Mouse (Mus musculus) brain, embryonic 14.5 days (tissue): ENCODE results near the gene Clcf1. TPM values are rescaled to one million over a fixed set of nuclear protein-coding genes. Genes with fewer than 3 reads are reported as not detected.

Experiments
- DNase-seq: peaks from one replicate; pipeline ENCODE4 v3.0.0-alpha.2; 2011; ENCODE audit warnings: low read depth
- CTCF ChIP-seq: fragments of 200-500 bp; IDR thresholded peaks from 2 replicates; pipeline ENCODE4 v1.5.1; 2012; ENCODE audit warnings: inconsistent platforms, mild to moderate bottlenecking, moderate library complexity, borderline replicate concordance; ENCODE audit not compliant: insufficient read depth, insufficient read length; ENCODE audit errors: extremely low read depth
- POLR2A ChIP-seq: fragments of 200-500 bp; IDR thresholded peaks from 2 replicates; pipeline ENCODE4 v1.6.1; 2012; ENCODE audit warnings: mild to moderate bottlenecking, inconsistent platforms, borderline replicate concordance; ENCODE audit not compliant: poor library complexity, insufficient read depth, insufficient read length, severe bottlenecking; ENCODE audit errors: extremely low read depth
- polyA plus RNA-seq: library from polyadenylated mRNA; depleted of rRNA; stranded (reverse); fragments of >200 nt; gene quantifications from 2 replicates; pipeline ENCODE4 v1.2.3, GENCODE M21; 2012

Clcf1 gene
- polyA plus RNA-seq, 1 experiment: 2.3 TPM

DNA sequence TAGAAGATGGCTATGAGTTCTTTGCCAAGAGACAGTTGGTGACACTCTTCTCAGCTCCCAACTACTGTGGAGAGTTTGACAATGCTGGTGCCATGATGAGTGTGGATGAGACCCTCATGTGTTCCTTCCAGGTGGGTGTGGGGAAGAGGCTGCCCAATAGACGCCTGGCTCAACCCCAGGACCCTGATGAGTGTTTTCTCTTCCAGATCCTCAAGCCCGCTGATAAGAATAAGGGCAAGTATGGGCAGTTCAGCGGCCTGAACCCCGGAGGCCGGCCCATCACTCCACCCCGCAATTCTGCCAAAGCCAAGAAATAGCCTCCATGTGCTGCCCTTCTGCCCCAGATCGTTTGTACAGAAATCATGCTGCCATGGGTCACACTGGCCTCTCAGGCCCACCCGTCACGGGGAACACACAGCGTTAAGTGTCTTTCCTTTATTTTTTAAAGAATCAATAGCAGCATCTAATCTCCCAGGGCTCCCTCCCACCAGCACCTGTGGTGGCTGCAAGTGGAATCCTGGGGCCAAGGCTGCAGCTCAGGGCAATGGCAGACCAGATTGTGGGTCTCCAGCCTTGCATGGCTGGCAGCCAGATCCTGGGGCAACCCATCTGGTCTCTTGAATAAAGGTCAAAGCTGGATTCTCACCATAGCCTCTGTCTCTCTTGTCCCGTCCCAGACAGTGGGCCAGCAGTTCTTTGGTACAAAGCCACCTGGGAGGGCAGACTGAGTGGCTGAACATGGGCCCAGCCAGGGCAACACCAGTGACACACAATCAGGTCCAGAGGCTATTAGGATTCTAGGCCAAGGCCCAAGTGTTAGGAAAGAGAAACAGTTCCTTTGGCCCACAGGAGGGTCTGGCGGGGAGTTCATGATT lies 19.0 kb upstream of the Clcf1 start:
- DNase-seq: peak; percentile 51

DNA sequence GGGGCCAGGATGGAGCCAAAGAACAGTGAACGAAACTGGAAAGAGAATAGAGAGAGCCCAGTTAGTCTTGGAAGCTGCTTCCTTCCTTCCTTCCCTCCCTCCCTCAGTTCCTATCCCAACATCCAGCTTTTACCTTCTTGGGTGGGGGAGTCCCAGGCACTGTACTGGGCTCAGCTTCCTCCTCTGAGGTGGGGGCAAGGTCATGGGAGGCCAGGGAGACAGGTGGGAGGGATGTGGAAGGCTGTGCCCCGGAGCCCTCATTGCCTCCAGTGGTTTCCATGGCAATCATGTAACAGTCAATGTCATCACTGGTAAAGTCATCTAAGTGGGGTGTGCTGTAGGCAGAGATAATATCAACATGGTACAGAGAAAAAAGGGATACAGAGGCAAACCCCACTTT lies 18.0 kb upstream of the Clcf1 start:
- TF ChIP-seq CTCF (no peak), POLR2A (no peak)
- DNase-seq: no peak

More for the DNA sequence above, 19.0 kb upstream of the Clcf1 start:
- TF ChIP-seq CTCF: no peak
- no peak for TF ChIP-seq POLR2A

DNA sequence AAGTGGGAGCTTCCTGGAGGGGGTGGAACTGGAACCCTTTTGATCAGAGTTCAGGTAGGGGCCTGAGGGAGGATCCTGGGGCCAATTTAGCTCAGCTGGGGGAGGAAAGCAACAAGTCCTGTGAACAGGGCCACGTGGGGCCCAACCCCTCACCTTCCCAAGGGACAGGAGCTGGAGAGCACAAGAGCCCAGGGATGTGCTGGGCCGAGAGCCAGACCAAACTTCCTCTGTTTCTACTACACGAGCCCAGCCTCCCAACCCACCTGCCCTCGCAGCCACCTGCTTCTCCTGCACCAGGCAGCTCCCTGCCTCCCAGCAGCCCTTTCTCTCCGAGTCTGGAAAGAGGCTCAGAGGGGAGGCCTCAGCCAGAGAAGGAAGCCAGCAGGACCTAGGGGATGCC lies 17.5 kb upstream of the Clcf1 start:
- DNase-seq: no peak

DNA sequence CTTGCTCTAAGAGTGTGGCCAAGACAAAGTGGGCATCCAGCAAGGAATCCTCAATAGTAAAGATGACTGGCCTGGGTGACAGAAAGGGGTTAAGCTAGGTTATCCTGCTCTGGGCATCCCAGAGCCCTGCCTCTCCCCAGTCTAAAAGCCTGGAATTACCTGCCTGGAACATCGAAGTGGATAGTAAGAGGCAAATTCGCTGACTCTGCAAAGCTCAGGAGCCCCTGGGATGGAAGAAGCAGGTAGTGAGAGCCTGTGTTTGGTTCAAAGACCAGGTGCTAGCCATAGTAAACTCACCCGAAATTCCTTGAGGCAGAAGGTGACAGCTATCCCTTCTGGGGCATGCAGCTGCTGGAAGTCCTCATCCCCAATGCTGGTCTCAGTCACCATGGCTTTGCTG lies 16.9 kb upstream of the Clcf1 start:
- no peak for TF ChIP-seq CTCF
- no peak for TF ChIP-seq POLR2A
- DNase-seq: no peak

More for the DNA sequence above, 17.5 kb upstream of the Clcf1 start:
- no peak for TF ChIP-seq CTCF
- TF ChIP-seq POLR2A: no peak

DNA sequence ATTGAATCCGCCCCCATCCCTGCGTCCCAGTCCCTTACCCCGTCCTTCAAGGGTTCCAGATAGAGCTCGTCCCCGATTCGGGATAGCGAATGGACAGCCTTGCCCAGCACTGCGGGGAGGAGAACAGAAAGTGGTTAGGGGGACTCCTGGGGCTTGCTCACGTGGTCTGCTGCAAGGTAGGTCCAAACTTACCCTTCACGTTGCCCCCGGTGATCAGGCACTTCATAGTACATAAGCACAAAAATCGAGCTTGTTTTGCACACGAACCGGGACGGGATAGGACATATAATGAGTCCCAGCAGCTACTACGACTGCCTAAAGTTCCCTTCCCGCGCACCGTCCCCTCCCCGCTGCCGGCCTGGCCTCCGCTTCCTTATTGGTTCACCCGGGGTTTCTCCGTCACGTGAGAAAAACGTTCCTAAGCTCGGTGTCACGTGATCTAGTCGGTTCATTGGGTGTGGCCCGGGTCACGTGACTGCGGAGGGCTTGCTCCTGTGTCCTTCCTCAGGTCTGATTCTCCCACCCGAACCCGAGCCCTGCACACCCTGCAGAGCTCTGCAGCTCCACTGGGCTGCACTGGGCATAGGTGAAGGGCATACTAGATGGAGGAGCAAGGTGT lies 12.6 kb upstream of the Clcf1 start, which contains the start of gene Rad9a:
Gene Rad9a (minus strand): TSS at position 372 of the 619 bp plus-strand sequence.
- TF ChIP-seq CTCF: no peak
- peak; percentile 30; the same call in 1 of the 2 replicates for TF ChIP-seq POLR2A
- DNase-seq: peak; percentile 98

DNA sequence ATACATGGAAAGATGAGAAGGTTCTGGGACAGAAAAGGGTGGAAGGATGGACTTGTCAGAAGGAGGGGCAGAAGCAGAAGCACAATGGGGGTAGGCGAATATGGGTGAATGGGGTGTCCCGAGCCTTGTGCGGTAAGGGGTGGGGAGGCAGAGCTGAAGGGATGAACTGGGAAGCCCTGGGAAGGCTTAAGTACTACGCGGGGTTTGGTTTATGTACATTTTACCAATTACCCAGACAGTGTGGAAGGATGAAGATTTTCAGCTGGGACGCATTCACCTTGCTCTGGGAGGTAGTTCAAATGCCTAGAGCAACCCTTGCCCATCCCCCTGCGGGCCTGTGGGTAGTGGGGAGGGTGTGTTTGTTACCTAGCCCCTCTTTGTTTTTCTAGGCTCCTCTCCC lies 11.9 kb upstream of the Clcf1 start:
- no peak for DNase-seq
- TF ChIP-seq CTCF: no peak
- no peak for TF ChIP-seq POLR2A

DNA sequence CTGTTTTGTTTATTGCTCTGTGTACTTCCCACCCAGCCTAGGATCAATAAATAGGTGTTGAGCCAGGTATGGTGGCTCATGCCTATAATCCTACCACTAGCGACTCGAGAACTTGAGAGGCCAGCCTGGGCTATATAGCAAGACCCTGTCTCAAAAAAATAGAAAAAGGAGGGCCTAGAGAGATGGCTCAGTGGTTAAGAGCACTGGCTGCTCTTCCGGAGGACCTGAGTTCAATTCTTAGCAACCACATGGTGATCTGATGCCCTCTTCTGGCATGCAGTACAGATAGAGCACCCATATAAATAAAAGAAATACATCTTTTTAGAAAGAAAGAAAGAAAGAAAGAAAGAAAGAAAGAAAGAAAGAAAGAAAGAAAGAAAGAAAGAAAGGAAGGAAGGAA lies 10.9 kb upstream of the Clcf1 start:
- no peak for TF ChIP-seq POLR2A
- no peak for DNase-seq

DNA sequence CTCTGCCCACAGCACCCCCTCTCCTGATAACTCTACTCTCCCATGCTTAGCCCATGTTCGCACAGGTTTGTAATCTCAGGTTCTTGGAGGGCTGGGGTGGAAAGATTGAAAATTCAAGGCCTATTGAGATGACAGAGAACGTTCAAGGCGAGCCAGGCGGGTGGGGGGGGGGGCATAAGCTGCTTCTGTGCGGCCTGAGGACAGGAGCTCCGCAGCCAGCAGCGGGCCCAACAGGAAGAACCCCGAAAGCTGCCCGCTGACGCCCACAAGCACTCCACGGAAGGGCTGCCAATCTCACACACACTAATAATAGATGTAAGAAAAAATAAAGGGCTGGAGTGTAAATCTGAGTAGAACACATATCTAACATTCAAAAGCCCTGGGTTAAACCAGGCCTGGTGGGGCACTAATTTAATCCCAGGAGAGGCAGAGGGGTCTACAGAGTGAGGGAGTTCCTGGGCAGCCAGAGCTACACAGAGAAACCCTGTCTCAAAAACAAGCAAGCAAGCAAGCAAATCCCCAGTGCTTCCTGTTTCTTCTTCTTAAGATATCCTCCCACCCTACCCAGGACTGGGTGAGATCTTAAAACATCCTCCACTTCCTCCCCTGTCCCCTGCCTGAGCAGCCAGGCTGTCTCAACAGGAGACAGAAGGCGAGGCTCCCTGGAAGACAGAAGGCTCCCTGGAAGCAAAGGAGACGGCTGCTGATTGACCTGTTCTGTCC lies 10.3 kb upstream of the Clcf1 start:
- no peak for TF ChIP-seq POLR2A
- TF ChIP-seq CTCF: no peak
- DNase-seq: no peak

DNA sequence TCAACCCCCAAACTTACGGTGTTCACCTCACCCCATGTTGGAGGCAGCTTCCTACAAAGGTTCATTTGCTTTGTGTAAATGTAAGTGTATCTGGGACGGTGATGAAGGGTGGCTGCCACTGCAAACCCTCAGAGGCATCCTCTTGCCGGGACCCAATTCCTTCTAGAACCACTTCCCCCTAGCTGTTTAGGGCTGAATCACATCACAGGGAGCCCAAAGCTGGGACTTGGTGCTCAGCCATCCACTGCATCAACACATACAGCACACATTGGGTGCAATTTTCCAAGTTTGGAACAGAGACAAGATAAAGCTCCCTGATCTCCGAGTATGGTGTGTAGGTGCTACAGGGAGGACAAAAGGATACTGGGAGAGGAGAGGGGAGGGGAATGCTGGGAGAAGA lies 9.1 kb upstream of the Clcf1 start:
- TF ChIP-seq CTCF: no peak
- no peak for TF ChIP-seq POLR2A
- DNase-seq: no peak

DNA sequence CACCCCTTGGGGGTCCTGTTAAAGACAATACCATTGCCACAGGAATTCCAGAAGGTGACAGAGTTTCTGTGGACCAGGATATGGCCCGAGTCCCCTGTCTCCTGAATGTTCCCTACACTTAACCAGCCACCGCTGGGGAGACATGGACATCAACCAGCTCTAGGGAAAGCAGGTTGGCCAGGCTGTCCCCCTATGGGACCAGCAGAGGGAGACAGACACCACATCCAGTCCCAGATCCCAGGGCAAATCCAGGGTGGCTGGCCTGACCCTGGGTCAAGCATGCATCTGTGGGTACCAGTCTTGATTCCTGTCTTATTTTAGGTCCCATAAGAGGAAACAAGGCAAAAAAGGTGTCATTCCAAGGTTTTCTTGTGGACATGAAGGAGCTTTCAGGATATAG lies 7.1 kb upstream of the Clcf1 start:
- TF ChIP-seq POLR2A (no peak), CTCF (peak; percentile 95)
- peak; percentile 70 for DNase-seq

DNA sequence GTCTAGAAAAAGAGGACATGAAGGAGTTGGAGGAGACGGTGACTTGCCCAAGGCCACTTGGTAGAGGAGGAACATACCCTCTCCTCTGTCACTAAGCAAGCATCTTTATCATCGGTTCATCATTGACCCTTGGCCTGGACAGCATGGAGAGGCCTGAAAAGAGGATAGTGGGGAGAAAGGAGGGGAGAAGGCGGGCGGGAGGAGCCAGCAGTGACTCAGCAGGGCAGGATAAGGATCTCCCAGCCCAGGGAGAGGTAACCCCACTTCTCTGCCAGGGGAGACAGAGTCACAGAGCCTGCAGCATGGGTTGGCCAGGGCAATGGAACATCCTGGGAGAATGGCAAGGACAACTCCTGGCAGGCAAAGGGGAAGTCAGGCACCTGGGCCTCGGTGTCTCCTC lies 5.5 kb upstream of the Clcf1 start:
- no peak for DNase-seq
- TF ChIP-seq CTCF: no peak
- no peak for TF ChIP-seq POLR2A
